Mouse (Mus musculus) bone marrow, adult 2 months (tissue): Measurements from ENCODE around the gene Olfr5.

ENCODE experiments used
- CTCF ChIP-seq: fragments of 200-500 bp; IDR thresholded peaks from 2 replicates; pipeline ENCODE4 v1.5.1; 2011; ENCODE audit warnings: low read length, control low read depth; ENCODE audit not compliant: control insufficient read depth, insufficient read depth
- POLR2A ChIP-seq: fragments of 200-500 bp; IDR thresholded peaks from 2 replicates; pipeline ENCODE4 v1.6.1; 2011; ENCODE audit warnings: low read depth, mild to moderate bottlenecking, control low read depth, low read length, borderline replicate concordance; ENCODE audit not compliant: control insufficient read depth

- no peak for TF ChIP-seq POLR2A
- no peak for TF ChIP-seq CTCF
Observed at GRCm38 (mm10) chr7:6438388-6438787, 48.4 kb downstream of the Olfr5 start, which contains the start of gene Olfr1344.
